Mouse (Mus musculus): ENCODE data around the gene Sept1.

GRCm38 (mm10) chr7:127185601-127186000 is 47.3 kb downstream of the Sept1 start:
- TF ChIP-seq USF1 (IDR thresholded peaks at IDR 0.05; ENCODE audit: low read depth) (no peak), POLR2A (IDR thresholded peaks at IDR 0.05; ENCODE audit: insufficient read length, low read depth) (no peak), MAX (IDR thresholded peaks at IDR 0.05; ENCODE audit: low read depth) (no peak), SRF (IDR thresholded peaks at IDR 0.05; ENCODE audit: control insufficient read depth, insufficient read length, low read depth) (no peak), REST (IDR thresholded peaks at IDR 0.05; ENCODE audit: insufficient read depth, insufficient read length) (no peak), CEBPB (IDR thresholded peaks at IDR 0.05; ENCODE audit: insufficient read depth, poor library complexity, severe bottlenecking) (no peak), E2F4 (IDR thresholded peaks at IDR 0.05; ENCODE audit: insufficient read depth) (no peak), MYOG (IDR thresholded peaks at IDR 0.05; ENCODE audit: control insufficient read depth in 1 of 3, insufficient read depth in 1 of 3, insufficient read length in 2 of 3, low read depth in 2 of 3) (no peak), POLR2AphosphoS2 (IDR thresholded peaks at IDR 0.05; ENCODE audit: insufficient read length, low read depth) (no peak), TCF12 (IDR thresholded peaks at IDR 0.05; ENCODE audit: insufficient read depth, poor library complexity, severe bottlenecking) (no peak)

Measured in myocyte (in vitro differentiated cells).